Mouse (Mus musculus) limb, embryonic 11.5 days (tissue): ENCODE data around the gene A930002H24Rik. TPM values are rescaled to one million over a fixed set of nuclear protein-coding genes. Genes with fewer than 3 reads are reported as not detected.
"Not testable (repeated sequence)": the region's sequence is repeated elsewhere in the genome, so short reads cannot be mapped to it uniquely, and the experiment has no call there.

Experiments used
- ATAC-seq: fragments of 200-750 bp; cut with Nextera tagmentation; 2 replicates; pipeline ENCODE4 v1.8.0; 2017; ENCODE audit warnings: low read depth; ENCODE audit not compliant: insufficient number of reproducible peaks, low FRiP score, low TSS enrichment
- DNase-seq: peaks from one replicate; pipeline ENCODE4 v3.0.0-alpha.2; 2015; ENCODE audit warnings: low spot score
- H3K27ac ChIP-seq: fragments of 300-500 bp; sonication (generic); replicated peaks from 2 replicates; pipeline ENCODE4 v1.5.1; 2014; ENCODE audit warnings: low read depth, mild to moderate bottlenecking, low read length
- H3K27me3 ChIP-seq: fragments of 300-500 bp; sonication (generic); 2 replicates; pipeline ENCODE4 v1.6.1; 2014; ENCODE audit warnings: mild to moderate bottlenecking, low read length, mixed read lengths; ENCODE audit not compliant: control insufficient read depth, insufficient read depth
- H3K36me3 ChIP-seq: fragments of 300-500 bp; sonication (generic); 2 replicates; pipeline ENCODE4 v1.6.1; 2014; ENCODE audit warnings: mild to moderate bottlenecking, low read length, moderate library complexity, mixed read lengths; ENCODE audit not compliant: control insufficient read depth, insufficient read depth
- H3K4me1 ChIP-seq: fragments of 300-500 bp; sonication (generic); 2 replicates; pipeline ENCODE4 v1.6.1; 2014; ENCODE audit warnings: low read length, mixed read lengths; ENCODE audit not compliant: control insufficient read depth, insufficient read depth
- H3K4me2 ChIP-seq: fragments of 300-500 bp; sonication (generic); 2 replicates; pipeline ENCODE4 v1.6.1; 2014; ENCODE audit warnings: low read depth, mild to moderate bottlenecking, moderate library complexity; ENCODE audit not compliant: severe bottlenecking
- H3K4me3 ChIP-seq: fragments of 300-500 bp; sonication (generic); 2 replicates; pipeline ENCODE4 v1.5.1; 2014; ENCODE audit warnings: low read depth, low read length
- H3K9ac ChIP-seq: fragments of 300-500 bp; sonication (generic); 2 replicates; pipeline ENCODE4 v1.6.1; 2014; ENCODE audit warnings: mild to moderate bottlenecking, low read length
- H3K9me3 ChIP-seq: fragments of 300-500 bp; sonication (generic); 2 replicates; pipeline ENCODE4 v1.6.1; 2016; ENCODE audit warnings: low read length; ENCODE audit not compliant: control insufficient read depth
- WGBS: fragments of 180-500 bp; shearing (Covaris S2); extraction: QIAGEN DNeasy Blood & Tissue Kit; methylation state at CpG from one replicate; pipeline ENCODE4 v1.1.7; 2014; 5-methylcytosine and 5-hydroxymethylcytosine counted together
- polyA plus RNA-seq: library from polyadenylated mRNA; unstranded; fragments of >200 nt; fragmentation: Nextera tagmentation; extraction: Ambion mirVana; gene quantifications from 2 replicates; pipeline ENCODE4 v1.2.1, GENCODE M21; 2014

Gene A930002H24Rik
- polyA plus RNA-seq, 1 experiment from 2014 or later = 1.8 TPM

DNA sequence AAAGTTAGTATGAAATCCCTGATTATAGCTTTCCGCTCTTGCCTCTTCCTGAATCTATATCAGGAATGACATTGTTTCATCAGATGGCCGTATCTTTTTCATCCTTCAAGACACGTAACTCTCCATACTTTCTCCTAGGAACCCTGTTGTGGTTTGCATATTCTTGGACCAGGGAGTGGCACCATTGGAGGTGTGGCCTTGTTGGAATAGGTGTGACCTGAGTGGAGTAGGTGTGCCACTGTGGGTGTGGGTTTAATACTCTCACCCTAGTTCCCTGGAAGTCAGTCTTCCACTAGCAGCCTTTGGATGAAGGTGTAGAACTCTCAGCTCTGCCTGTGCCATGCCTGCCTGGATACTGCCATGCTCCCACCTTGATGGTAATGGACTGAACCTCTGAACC, 17.8 kb downstream of the A930002H24Rik start:
- not testable (repeated sequence) for H3K36me3 ChIP-seq, H3K4me1 ChIP-seq, DNase-seq, H3K9ac ChIP-seq, ATAC-seq, H3K9me3 ChIP-seq, H3K4me3 ChIP-seq, H3K4me2 ChIP-seq, H3K27ac ChIP-seq, H3K27me3 ChIP-seq
- 96% methylated on average over 3 of the region's 3 CpGs for WGBS

DNA sequence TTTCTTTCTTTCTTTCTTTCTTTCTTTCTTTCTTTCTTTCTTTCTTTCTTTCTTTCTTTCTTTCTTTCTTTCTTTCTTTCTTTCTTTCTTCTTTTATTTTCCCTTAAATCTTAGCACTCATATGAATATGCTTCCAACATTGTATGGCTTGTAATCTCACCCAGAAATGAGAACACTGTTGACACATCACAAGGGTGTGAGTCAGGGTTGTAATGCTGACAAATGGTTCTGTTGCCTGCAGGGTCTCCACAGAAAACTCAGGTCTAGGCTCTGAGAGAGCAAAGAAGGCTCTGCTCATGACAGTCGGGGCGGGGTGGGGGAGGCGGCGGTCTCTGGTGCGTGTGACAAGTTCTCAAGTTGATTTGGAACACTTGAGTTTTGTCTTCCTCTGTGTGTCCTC, 18.7 kb downstream of the A930002H24Rik start:
- H3K9ac ChIP-seq = no peak overlapping the region
- no peak for ATAC-seq
- no peak for DNase-seq
- 66% methylated on average over 5 of the region's 5 CpGs for WGBS
- no peaks in the 10 kb centered on the region for H3K4me1 ChIP-seq
- H3K27ac ChIP-seq = no peak overlapping the region
- no peaks in the 10 kb centered on the region for H3K9me3 ChIP-seq
- H3K4me2 ChIP-seq = no peak overlapping the region
- H3K4me3 ChIP-seq = no peak overlapping the region
- H3K36me3 ChIP-seq = no peaks in the 10 kb centered on the region
- no peaks in the 10 kb centered on the region for H3K27me3 ChIP-seq

DNA sequence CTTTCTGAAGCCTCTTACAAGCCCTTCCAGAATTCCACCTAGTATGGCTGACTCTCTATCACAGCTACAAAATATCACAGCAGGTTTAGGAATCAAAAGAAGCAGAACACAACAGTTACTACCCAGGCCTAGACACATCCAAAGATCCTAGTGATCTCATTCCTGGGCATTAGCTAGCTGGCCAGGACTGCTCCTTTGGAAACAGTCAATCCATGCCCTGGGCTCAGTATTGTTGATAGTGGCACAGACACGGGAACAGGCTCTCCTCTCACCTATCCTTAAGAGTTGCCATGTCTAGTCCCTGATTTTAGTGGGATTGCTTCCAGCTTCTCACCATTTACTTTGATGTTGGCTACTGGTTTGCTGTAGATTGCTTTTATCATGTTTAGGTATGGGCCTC, 21.4 kb downstream of the A930002H24Rik start:
- no peak overlapping the region for H3K4me2 ChIP-seq
- no peak overlapping the region for H3K27ac ChIP-seq
- H3K9me3 ChIP-seq = no peaks in the 10 kb centered on the region
- H3K36me3 ChIP-seq = no peaks in the 10 kb centered on the region
- no peak overlapping the region for H3K4me3 ChIP-seq
- no peaks in the 10 kb centered on the region for H3K27me3 ChIP-seq
- WGBS = 81% methylated on average over 1 of the region's 1 CpGs
- H3K4me1 ChIP-seq = no peaks in the 10 kb centered on the region
- ATAC-seq (no peak), DNase-seq (no peak)
- H3K9ac ChIP-seq = no peak overlapping the region

DNA sequence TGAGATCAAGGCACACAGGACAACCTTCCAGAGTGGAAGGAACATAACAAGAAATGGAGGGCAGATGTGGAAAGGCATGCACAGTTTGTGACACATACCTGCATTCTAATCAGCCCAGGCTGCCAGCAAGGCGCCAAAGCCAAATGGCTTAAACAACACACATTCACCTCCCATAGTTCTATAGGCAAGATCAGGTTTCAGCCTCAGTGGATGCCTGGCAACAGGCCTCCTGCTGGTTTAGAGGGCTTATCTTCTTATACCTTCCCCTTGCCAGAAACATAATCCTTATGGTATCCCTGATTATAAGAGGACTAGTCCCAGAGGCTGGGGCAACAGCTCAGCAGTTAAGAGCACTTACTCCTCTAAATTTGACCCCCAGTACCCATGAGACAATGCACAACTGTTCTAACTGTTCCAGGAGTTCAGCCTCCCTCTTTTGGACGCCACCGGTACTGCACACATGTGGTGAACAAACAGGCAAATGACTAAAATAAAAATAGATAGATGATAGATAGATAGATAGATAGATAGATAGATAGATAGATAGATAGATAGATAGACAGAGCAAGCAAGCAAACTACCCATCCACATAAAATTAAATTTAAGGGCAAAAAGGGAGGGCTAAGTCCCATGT, 23.8 kb downstream of the A930002H24Rik start:
- Histone ChIP-seq H3K9me3 (no peaks in the 10 kb centered on the region), H3K36me3 (no peaks in the 10 kb centered on the region), H3K9ac (no peak overlapping the region), H3K27ac (no peak overlapping the region), H3K4me1 (no peaks in the 10 kb centered on the region), H3K27me3 (no peaks in the 10 kb centered on the region), H3K4me3 (no peak overlapping the region), H3K4me2 (no peak overlapping the region)
- DNase-seq (no peak), ATAC-seq (no peak)
- WGBS = 94% methylated on average over 3 of the region's 3 CpGs

DNA sequence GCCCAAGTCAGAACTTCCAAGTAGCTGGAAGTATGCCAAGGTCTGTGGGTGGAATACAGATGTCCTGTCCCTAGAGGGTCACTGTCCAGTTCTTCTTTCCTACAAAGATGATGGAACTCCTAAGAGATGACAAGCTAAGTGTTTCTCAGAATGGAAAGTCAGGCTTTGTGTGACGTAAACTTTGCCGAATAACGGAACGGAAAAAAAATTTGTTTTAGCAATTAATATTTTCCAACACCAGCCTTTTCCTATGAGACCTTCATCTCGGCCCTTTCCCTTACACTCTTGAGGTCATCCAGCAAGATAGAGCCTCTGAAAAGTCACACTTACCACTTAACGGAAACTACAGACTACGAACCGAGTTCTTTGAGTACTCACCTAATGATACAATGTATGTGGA, 25.4 kb downstream of the A930002H24Rik start:
- Histone ChIP-seq H3K9me3 (no peaks in the 10 kb centered on the region), H3K27me3 (no peaks in the 10 kb centered on the region), H3K4me3 (no peak overlapping the region), H3K4me1 (no peaks in the 10 kb centered on the region), H3K4me2 (no peak overlapping the region), H3K36me3 (no peaks in the 10 kb centered on the region), H3K27ac (no peak overlapping the region), H3K9ac (no peak overlapping the region)
- no peak for DNase-seq
- no peak for ATAC-seq
- WGBS = 92% methylated on average over 8 of the region's 8 CpGs

DNA sequence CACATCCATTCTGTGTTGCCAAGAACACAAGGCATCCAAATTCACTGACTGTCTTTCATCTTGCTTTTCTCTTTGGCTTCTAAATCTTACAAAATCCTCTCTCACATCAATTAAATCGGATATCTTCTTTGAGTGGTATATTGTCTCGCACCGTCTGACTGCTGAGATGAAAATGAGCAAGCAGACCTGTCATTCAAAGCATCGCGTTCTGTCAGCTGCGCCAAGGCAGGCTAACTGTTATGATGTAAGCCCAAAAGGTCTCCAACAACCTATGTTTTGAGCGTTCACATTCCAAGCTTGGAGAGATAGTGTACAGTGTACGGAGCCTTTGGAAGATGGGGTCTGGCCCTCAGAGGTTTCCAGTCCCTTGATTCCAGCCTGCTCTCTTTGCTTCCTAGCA, 26.9 kb downstream of the A930002H24Rik start:
- Histone ChIP-seq H3K36me3 (no peaks in the 10 kb centered on the region), H3K27me3 (no peaks in the 10 kb centered on the region), H3K4me2 (no peak overlapping the region), H3K4me3 (no peak overlapping the region), H3K9ac (no peak overlapping the region), H3K9me3 (no peaks in the 10 kb centered on the region), H3K27ac (no peak overlapping the region), H3K4me1 (no peaks in the 10 kb centered on the region)
- 94% methylated on average over 8 of the region's 8 CpGs for WGBS
- DNase-seq (no peak), ATAC-seq (no peak)

DNA sequence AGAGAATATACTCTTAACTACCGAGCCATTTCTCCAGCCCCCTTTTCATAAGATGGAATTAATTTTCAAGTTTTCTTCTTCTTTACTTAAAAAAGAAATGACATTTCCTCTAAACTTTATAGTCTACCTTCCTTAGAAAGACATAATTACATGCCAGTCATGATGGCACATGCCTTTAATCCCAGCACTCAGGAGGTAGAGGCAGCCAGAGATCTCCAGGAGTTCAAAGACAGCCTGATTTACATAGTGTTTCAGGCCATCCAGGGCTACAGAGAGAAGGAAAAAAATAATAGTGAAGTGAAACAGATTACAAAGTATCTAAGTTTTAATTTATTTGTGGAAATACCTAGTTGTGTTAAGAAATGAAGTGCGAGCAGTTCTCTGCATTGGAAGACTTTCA, 27.4 kb downstream of the A930002H24Rik start:
- DNase-seq (no peak), ATAC-seq (no peak)
- no peaks in the 10 kb centered on the region for H3K9me3 ChIP-seq
- H3K4me1 ChIP-seq = no peaks in the 10 kb centered on the region
- H3K27me3 ChIP-seq = no peaks in the 10 kb centered on the region
- WGBS = 89% methylated on average over 2 of the region's 2 CpGs
- no peak overlapping the region for H3K4me3 ChIP-seq
- no peak overlapping the region for H3K9ac ChIP-seq
- no peaks in the 10 kb centered on the region for H3K36me3 ChIP-seq
- no peak overlapping the region for H3K4me2 ChIP-seq
- no peak overlapping the region for H3K27ac ChIP-seq

DNA sequence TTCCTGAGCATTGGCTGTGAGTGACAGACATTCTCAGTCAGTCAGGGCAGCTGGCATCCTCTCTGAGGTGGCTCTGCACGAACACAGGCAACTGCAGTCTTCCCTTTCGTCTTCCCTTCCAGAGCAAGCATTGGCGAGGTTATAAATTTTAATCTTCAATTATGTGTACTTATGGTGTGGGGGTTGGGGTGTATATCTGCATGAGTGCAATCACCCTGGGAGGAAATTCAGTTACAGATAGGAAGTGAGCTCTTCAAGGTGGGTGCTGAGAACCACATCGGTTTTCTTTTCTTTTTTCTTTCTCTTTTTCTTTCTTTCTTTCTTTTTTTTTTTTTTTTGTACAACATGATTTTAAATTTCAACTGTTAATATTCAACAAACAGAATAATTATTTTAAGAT, 32.0 kb downstream of the A930002H24Rik start:
- 84% methylated on average over 4 of the region's 4 CpGs for WGBS
- Histone ChIP-seq H3K4me1 (no peaks in the 10 kb centered on the region), H3K36me3 (no peaks in the 10 kb centered on the region), H3K4me2 (no peak overlapping the region), H3K4me3 (no peak overlapping the region), H3K9me3 (no peaks in the 10 kb centered on the region), H3K27me3 (no peaks in the 10 kb centered on the region), H3K9ac (no peak overlapping the region), H3K27ac (no peak overlapping the region)
- ATAC-seq (no peak), DNase-seq (no peak)
